Mouse (Mus musculus) right cerebral cortex, postnatal 14 days (tissue): Measurements from ENCODE around the gene Ankrd42.
A peak's percentile ranks its signal among the peaks of the same experiment; 100 is the strongest.

Experiments
- DNase-seq: peaks from one replicate; pipeline ENCODE4 v3.0.0; 2022

The Ankrd42 gene

GRCm38 (mm10) chr7:92637021-92637625 is at the start of gene Ankrd42:
Ankrd42 (minus strand) TSS chr7:92637142.
- peak; percentile 93 for DNase-seq

DNA sequence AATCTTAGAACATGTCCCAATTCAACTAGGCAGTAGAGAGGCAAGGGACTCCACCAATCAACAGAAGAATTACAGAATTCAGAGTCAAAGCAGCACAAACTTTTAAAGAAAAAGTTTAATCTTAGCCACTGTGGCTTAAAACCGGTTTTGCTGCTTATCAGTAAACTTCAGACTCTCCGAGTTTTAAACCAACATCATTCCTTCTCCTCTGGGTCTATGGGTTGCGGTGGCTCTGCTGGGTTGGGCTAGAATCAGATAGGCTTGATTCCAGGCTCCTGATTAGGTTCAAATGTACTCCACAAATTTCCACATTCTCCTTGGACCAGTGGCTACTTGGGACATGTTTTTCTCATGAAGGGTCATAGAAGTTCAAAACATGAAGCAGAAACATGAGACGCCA is 40.4 kb upstream of the Ankrd42 start:
- DNase-seq = no peak

DNA sequence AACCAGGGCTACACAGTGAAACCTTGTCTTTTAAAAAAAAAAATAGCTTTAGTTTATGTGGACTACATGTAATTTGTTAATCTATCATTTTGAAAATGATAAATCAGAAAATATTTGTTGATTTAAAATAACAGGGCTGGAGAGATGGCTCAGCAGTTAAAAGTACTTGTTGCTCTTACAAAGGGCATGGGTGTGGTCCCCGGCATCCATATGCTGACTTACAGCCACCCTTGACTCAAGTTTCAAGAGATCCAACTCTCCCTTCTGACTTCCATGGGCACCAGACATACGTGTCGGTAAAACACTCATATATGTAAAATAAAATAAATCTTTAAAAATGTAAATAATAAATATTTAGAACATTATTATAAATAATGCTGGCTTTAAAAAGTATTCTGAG is 38.2 kb upstream of the Ankrd42 start:
- DNase-seq = no peak

DNA sequence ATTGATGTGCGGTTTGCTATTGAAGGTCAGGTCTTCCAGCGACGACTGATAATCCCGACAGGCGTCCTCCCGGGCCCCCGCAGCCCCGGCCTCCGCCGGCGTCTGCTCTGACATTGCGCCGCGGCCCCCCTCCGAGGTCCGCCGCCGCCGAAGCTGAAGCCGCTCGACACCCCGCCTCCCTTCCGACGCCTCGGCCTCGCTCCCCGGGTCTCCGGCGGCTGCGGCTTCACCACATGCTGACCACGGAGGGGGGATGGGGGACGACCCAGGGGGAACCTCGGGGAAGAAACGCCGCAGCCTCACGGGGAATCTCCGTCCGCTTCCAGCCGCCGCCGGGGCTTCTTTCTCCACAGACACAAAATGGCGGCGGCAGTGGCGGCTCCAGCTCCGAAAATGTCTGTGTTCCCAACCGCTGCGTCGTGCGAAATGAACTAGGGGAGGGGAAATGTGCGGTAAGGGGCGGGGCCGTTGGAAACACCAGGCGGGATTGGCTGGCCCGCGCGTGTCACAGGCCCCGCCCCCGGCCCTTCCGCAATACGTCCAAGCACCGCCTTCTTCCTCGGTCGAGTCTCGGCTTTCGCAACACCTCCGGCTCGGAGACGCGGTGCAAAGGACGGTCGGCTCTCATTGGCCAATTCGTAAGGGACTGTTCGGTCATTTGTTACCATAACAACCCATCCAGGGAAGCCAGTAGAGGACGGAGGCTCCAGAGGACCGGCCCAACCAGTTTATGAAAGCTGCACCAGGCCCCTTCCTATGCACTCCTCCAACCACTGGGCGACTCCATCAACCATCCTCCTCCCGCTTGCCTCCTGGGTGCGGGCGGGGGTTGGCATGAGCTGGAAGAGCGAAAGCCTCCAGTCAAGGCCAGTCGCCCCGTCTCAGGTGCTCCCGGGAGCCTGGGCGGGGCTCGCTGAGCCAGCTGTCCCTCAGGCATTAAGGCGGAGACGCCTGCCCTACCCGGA is 32.8 kb upstream of the Ankrd42 start, which contains the start of gene Pcf11:
Pcf11 (minus strand) TSS at position 428 of the 965 bp plus-strand sequence.
- DNase-seq = peak; percentile 96

DNA sequence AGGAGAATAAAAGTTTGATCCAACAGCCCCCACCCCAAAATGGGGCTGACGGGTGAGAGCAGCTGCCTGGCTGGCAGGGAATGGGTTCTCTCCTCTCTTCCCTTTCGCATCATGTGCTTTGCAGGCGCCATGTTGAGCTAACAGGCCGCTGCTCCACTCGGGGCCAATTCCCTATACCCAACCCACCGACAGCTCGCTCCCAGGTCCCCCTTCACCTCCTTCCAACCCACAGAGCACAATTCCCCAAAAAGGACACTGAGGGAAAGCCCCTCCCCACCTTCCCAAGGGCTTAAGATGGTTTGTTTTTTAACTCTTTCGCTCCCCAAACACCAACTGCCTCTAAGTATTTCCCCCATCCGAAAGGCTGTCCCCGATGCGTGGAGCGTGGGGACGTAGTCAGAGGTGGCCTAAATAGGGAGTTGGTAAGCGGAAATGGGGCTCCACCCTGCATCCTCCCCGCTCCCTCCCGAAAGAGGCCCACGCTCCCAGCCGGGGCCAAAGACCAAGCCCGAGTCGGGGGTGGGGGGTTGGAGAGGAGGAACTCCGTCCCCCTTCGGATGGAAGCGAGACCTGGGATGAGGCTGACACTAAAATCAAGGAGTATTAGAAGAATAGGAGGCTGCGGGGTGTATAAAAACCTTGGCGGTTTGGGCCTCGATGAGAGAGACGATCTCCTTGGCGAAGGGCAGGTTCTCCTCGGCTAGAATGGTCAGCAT is 32.0 kb upstream of the Ankrd42 start:
- DNase-seq = peak; percentile 56

DNA sequence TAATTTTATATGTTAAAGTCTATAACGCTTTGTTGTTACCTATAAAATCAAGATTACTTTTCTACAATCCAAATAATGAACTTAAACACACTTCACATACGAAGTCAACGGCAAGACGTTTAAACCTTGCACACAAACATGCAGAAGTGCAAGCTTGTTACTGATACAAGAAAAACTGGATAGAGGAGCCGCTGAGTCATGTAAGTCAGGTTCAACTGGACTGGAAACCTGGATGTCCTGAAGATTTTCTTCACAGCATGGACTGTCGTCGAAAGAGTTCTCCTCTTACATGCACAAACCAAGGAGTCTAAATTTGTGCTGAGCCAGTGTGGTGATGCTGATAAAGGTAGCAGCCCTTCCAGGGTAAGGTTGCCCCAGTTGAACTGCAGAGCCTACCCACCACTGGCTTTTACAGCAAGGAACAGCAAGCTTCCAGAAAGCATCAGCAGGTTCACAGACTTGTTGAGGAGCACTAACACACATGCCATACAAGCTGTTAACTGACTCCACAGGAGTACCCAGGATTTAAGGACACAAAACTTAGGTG is 29.4 kb upstream of the Ankrd42 start:
- DNase-seq = no peak

DNA sequence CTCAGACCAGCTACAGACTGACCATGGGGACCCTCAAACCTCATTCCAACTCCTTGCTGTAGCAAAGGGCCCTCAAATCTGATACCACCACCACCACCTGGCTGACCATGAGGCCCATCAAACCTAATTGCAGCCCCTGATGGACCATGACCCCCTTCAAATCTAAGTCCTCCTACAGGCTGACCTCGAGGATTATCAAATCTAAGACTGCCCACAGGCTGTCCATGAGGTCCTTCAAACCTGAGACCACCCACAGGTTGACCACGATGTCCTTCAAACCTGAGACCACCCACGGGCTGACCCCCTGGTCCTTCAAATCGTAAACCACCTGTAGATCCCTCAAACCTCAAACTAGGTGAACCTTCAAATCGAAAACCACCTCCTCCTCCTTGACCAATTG is 21.1 kb upstream of the Ankrd42 start:
- no peak for DNase-seq

- no peak for DNase-seq
Observed at GRCm38 (mm10) chr7:92656386-92656785, 19.4 kb upstream of the Ankrd42 start.

- DNase-seq = no peak
Observed at GRCm38 (mm10) chr7:92653329-92653728, 16.4 kb upstream of the Ankrd42 start.

DNA sequence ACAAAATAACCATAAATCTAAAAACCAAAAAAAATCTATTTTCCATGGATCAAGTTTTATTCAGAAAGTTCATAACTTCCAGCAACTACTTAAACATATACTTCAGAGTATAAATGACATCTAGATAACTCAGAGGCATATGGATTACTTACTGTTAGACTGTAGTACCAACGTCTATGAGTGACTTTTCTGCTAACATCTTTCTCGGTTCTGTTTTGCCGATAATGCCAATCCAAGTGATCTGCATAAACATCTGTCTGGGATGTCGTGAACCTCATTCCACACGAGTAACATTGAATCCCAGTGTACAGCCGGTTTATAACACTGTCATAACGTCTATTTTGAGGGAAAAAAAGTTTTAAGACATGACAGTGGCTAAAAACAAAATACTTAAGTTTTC is 10.8 kb upstream of the Ankrd42 start:
- no peak for DNase-seq

GRCm38 (mm10) chr7:92642358-92642757 is 5.4 kb upstream of the Ankrd42 start:
- no peak for DNase-seq

DNA sequence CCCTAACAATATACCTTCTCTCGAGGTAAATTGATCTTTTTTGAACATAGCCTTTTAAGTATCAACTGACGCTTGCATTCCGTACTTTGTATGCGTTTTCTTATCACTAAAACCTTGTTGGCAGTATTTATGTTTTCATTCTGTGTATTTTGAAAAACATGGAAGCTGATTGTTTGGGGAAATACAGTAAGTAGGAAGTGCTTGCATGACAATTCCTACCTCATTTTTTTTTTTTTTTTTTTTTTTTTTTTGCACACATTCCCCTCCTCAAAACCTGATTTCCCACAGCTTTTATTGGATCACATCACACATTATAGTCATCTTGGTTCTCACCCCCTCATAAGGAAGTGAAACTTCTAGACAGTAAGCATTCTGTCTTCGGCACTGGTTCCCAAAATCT is 1.1 kb upstream of the Ankrd42 start:
- DNase-seq = no peak

DNA sequence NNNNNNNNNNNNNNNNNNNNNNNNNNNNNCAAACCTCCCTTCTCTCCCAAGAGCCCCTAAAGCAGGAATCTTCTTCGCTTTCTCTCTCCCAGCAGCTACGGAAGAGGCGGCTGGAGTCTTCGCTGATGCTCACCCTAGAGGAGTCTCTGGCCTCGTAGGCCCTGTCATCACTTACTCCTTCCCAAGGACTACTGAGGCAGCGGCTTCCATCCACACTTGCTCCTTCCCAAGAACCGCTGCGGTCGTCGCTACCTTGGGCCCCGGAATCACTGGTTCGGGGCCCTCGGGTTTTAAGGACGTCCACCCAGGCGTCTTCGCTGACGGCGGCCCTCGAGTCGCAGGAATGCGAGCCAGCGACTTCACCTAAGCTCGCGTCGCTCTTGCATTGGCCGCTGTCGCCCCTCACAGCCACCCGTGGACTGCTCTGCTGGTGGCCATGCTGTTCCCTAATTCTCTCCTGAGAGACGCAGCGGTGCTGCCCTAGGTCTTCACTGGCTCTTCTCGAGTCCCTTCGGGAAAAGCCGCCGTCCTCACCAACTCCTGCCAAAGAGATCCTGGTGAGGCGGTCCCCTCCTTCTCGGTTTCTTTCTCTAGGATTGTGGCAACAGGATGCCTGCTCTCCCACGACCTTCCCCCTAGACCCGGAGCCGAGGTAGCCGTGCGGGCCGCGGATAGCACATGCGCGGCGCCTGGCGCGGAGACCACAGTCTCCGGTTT is 489 bp downstream of the Ankrd42 start:
- DNase-seq = peak; percentile 23

DNA sequence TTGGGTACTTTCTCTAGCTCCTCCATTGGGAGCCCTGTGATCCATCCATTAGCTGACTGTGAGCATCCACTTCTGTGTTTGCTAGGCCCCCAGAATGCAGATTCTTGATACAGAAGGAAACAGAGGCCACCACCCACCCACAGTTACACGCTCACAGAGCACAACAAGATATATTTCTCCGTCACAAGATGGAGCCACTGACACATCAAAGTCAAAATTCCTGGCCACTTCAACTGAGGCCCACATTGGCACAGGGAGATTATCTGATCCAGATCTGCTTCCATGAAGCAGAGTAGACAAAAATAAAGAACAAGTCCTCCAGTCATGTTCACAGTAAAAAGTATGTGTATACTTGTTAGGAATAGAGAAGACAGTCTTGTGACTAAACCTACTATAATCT is 6.8 kb downstream of the Ankrd42 start:
- no peak for DNase-seq

DNA sequence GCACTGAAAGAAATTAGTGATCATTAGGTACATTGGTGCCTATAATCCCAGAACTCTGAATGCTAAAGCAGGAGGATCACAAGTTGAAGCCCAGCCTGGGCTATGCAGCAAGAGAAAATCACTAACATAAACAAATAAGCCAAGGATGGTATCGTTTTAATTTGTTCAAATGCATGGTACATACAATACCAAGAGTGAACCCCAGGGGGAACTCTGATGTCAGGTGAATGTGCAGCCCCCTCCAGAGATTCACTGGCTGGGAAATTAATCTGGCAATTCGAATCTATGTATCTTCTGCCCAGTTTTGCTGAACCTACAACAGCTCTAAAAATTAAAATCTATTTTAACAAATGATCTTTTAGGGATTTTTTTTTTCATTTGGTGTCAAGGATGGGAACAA is 12.5 kb downstream of the Ankrd42 start:
- no peak for DNase-seq

DNA sequence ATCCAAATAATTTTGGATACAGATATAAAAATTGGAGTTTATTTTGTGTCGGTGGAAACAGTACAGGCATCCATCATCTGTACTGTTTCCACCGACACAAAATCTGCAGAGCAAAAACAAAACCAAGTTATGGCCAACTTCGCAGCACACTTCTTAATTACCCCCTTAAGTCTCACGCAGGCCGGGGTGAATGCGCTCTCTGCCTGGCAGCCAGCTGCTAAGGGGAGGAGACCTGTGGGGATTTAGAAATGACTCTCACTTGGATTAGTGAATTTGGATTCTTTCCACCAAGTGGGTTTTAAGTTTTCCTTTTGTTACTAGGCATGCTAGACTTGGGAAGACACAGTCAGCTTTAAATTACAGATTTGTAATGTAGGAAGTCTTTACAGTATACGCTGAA is 26.1 kb downstream of the Ankrd42 start:
- DNase-seq = no peak

DNA sequence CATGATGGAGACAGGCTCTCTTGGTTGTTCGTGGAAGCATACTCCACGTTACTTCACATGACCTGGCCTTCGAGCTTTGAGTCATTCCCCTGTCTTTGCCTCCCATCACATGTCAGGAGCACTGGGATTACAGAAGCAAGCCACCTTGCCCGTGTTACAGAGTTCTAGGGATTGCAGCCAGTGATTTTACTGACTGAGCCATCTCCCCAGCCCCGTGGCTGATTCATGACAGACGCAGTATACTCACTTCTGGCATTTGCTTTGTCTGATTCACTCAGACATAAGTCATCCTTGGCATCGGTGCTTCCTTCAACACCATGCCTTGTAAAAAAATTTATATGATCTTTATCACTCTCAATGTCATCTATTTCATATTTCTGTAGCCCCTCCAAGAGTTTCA is 32.0 kb downstream of the Ankrd42 start:
- DNase-seq = no peak

DNA sequence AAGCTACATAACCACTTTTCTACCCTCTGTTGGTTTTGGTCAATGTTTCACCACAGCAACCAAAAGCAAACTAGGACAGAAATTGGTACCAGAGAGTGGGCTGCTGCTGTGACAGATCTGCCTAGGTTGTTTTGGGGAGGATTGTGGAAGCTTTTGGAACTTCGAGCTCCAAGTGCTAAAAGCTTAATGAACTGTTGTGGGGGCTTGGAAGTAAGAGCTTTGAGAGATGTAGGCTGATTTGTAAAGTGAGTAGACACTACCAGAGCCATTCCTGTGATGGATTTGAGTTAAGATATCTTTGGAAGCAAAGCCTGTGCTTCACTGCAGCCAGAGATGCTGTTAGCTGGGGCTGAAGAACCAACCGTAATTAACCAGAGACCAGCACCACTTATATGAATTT is 46.1 kb downstream of the Ankrd42 start:
- DNase-seq = no peak

GRCm38 (mm10) chr7:92589986-92590385 is 47.0 kb downstream of the Ankrd42 start:
- DNase-seq = no peak

- DNase-seq = no peak
Observed at GRCm38 (mm10) chr7:92583567-92583966, 53.4 kb downstream of the Ankrd42 start.

- DNase-seq = no peak
Observed at GRCm38 (mm10) chr7:92580491-92581207, 56.3 kb downstream of the Ankrd42 start.

DNA sequence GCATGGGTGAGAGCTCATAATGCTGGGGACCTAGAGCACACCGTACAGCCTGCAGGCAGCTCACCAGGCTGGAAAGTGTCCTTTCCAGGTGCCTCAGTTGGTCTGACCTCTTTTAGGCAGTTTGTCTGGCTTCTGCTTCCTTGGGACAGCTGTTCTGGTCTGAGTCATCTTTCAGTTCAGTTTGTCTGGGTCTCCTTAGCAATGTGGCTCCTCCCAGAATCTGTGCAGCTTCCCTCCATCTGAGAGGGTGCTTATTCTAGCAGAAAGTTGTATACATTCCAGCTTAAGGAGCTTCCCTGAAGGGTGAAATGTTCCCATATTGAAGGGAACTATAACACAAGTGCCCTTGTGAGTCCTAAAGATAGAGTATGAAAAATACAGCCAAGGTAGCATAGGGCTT is 70.2 kb downstream of the Ankrd42 start:
- no peak for DNase-seq
